8 mouse cellular contexts compared by ENCODE assay signal in the genomic region with DNA sequence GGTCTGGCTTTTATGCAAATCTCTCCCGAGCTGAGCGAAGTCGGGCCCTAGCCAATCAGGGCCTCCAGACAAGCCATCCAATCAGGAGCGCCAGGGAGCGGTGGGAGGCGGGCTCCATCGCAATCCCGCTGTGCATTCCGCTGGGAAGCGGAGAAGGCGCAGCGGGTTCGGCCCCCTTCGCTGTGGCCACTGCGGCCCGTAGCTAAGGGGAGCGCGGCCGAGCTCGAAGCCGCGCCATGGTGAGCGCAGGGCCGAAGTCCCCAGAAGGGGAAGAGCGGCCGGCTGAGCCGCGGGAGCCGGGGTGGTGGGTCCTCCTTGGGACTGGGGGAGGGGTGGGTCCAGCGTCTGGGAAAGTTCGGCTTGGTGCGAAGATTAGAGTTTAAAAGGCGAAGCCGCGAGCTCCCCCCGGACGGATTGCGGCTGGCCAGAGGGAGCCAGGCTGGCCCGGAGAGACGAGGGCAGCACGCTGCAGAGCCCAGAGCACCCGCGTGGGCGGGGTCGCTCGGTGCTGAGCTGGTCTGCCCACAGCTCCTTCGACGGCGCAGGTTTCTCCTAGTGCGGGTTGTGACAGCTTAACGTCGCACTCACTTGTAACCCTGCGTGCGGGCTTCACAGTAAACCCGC. TPM values are rescaled to one million over a fixed set of nuclear protein-coding genes. Genes with fewer than 3 reads are reported as not detected.
DNase-seq lines count a peak whose midpoint lies in the region; ATAC-seq and TF ChIP-seq lines count a peak whose summit lies in the region.

Zfp964 (plus strand) TSS at position 122 of the 624 bp plus-strand sequence.

- peaks cover 2% of the 10 kb centered on the region; the same call in 1 of the 2 replicates for H3K4me1 ChIP-seq in cortical plate, adult 2 months (ENCODE audit: control insufficient read depth, insufficient read depth, low read length)
- peaks cover 10% of the 10 kb centered on the region for H3K4me1 ChIP-seq in megakaryocyte, embryonic 14.5 days

- peak; percentile 78 for TF ChIP-seq POLR2A in cortical plate, adult 2 months (IDR thresholded peaks at IDR 0.05; ENCODE audit: extremely low read depth, insufficient read depth, low read length)

- H3K36me3 ChIP-seq in megakaryocyte, embryonic 14.5 days (replicated peaks; ENCODE audit: low read length): no peaks in the 10 kb centered on the region

- peak within 1 kb of the TSS; percentile 32 for H3K4me3 ChIP-seq in cortical plate, adult 2 months (ENCODE audit: insufficient read depth, low read length)
- H3K4me3 ChIP-seq in megakaryocyte, embryonic 14.5 days (replicated peaks): peak within 1 kb of the TSS; percentile 91

- peak; percentile 83 to 84 for DNase-seq in gastrocnemius, adult 8-10 months (ENCODE audit: low spot score in 2 of 2)
- DNase-seq in hindlimb bud, embryonic 11.5 days (ENCODE audit: extremely low spot score, low read depth, low spot score): peak; percentile 76
- DNase-seq in left cerebral cortex, adult 8-10 months (ENCODE audit: low spot score in 2 of 2): peak; percentile 83 to 90
- DNase-seq in right cerebral cortex, postnatal 10 days (ENCODE audit: low spot score in 2 of 2): peak; percentile 96 to 97
- peak; percentile 83 for DNase-seq in urinary bladder, postnatal 25 days (ENCODE audit: low spot score)

- H3K9me3 ChIP-seq in megakaryocyte, embryonic 14.5 days: peaks cover 15% of the 10 kb centered on the region

- H3K27ac ChIP-seq in cortical plate, adult 2 months (ENCODE audit: insufficient read depth, low read length): no peak within 1 kb of the TSS

- TF ChIP-seq CTCF in cortical plate, adult 2 months (IDR thresholded peaks at IDR 0.05; ENCODE audit: extremely low read depth, insufficient read depth, low read length): no peak

- H3K27me3 ChIP-seq in megakaryocyte, embryonic 14.5 days (replicated peaks): peaks cover 32% of the 10 kb centered on the region

- ATAC-seq in activated CD4-positive, CD25-positive, alpha-beta regulatory T cell, adult 4 months: peak; percentile 98

RNA-seq across cellular contexts. Expression of gene Zfp964, which starts in this region (rescaled TPM):
- under 1 TPM; 0.08 to 0.17 TPM for polyA plus RNA-seq in activated CD4-positive, CD25-positive, alpha-beta regulatory T cell, adult 4 months (2017; shearing (Covaris generic))
- 2.7 and 2.9 TPM in 2 replicates for polyA plus RNA-seq in cortical plate, adult 2 months (2012; rRNA removed)
- total RNA-seq in gastrocnemius, adult 8-10 months (2022): under 1 TPM; 0.36 to 0.74 (median 0.50) TPM
- 1 to 10 TPM; 3.6 to 4.6 (median 4.3) TPM for total RNA-seq in left cerebral cortex, adult 8-10 months (2022)
- not detected in 2 replicates for polyA plus RNA-seq in megakaryocyte, embryonic 14.5 days (2012; ENCODE audit: insufficient read depth, low replicate concordance)

Comparison
In these comparisons a context has a peak if more than half of its experiments do, and no peak if none do; other contexts are left out.
1. Peak in ATAC-seq in activated CD4-positive, CD25-positive, alpha-beta regulatory T cell, adult 4 months; RNA of the gene not detected or under 1 TPM.
2. Peak in DNase-seq in gastrocnemius, adult 8-10 months; RNA of the gene not detected or under 1 TPM.